ENCODE assay signal across 16 mouse cellular contexts in the genomic region with DNA sequence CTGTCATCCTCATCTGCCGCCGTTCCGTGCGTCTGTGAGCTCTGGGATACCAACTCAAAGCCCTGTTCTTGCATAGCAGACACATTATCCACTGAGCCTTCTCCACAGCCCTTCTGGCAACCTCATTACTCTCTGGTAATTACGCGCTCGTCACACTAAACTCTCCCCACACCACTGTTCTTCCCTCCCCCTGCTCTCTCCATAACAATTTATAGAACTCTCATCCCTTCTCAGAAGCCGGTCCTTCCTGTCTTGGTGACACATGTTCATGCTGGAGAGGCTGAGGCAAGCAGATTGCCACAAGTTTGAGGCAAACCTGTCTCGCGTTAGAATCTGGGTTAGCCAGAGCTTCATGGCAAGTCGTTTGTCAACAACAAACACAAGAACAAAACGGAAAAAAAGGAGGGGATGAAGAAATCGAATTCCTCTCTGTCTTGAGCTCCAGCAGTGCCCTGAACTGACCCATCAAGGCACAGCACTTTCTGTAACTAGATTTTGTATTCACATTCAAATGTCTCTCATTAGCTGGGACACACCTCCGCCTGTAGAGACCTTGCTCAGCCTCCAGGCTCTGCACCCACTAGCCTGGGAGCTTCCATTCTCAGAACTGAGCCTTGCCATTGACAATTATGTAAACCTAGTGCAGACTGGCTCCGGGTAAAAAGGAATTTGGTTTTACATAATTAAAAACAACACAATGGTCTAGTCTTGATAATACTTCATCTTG. TPM values are rescaled to one million over a fixed set of nuclear protein-coding genes. Genes with fewer than 3 reads are reported as not detected.
A peak's percentile ranks its signal among the peaks of the same experiment; 100 is the strongest.
DNase-seq lines count a peak whose midpoint lies in the region; ATAC-seq and TF ChIP-seq lines count a peak whose summit lies in the region.
"Had no signal": no experiment of that assay in that cellular context is flagged by ENCODE, and none has a peak within 500 bp of the region (broad histone marks: within the 10 kb centered on the region; RNA-seq: fewer than 3 reads in every experiment).

No protein-coding gene starts in this region.

- no peak for TF ChIP-seq CTCF in gastrocnemius, adult 2 months (IDR thresholded peaks at IDR 0.05)
- TF ChIP-seq CTCF in midbrain, postnatal 0 days (IDR thresholded peaks at IDR 0.05), result no peak
- TF ChIP-seq CTCF in cerebellum, adult 2 months (IDR thresholded peaks at IDR 0.05; ENCODE audit: borderline replicate concordance, insufficient read depth, low read depth, low read length), result no peak

- H3K27ac ChIP-seq in gastrocnemius, adult 2 months, result peak overlapping the region; percentile 48; the same call in 1 of the 2 replicates
- no peak overlapping the region for H3K27ac ChIP-seq in midbrain, postnatal 0 days (ENCODE audit: low read depth, low read length)
- no peak overlapping the region for H3K27ac ChIP-seq in midbrain, embryonic 13.5 days
- H3K27ac ChIP-seq in forebrain, embryonic 13.5 days, result 0 out of 2 replicates have a peak overlapping the region, but pooled peaks have one; percentile 6
- H3K27ac ChIP-seq in cerebellum, adult 2 months (ENCODE audit: insufficient read depth, low read length), result no peak overlapping the region
- H3K27ac ChIP-seq: embryonic facial prominence, embryonic 12.5 days; limb, embryonic 13.5 days; macrophage; neural tube, embryonic 13.5 days; stomach, embryonic 15.5 days had no signal

- H3K9ac ChIP-seq in midbrain, postnatal 0 days (replicated peaks; ENCODE audit: low read length, poor library complexity, severe bottlenecking), result no peak overlapping the region
- H3K9ac ChIP-seq in midbrain, embryonic 13.5 days (replicated peaks), result no peak overlapping the region
- H3K9ac ChIP-seq in forebrain, embryonic 13.5 days, result no peak overlapping the region
- H3K9ac ChIP-seq: embryonic facial prominence, embryonic 12.5 days; limb, embryonic 13.5 days; liver, postnatal 0 days; neural tube, embryonic 13.5 days; stomach, embryonic 15.5 days had no signal

- no peaks in the 10 kb centered on the region for H3K4me1 ChIP-seq in midbrain, postnatal 0 days (ENCODE audit: insufficient read depth, low read length)
- peaks cover 11% of the 10 kb centered on the region for H3K4me1 ChIP-seq in midbrain, embryonic 13.5 days (replicated peaks)
- peaks cover 21% of the 10 kb centered on the region for H3K4me1 ChIP-seq in forebrain, embryonic 13.5 days
- H3K4me1 ChIP-seq in cerebellum, adult 2 months (ENCODE audit: control insufficient read depth, insufficient read depth, low read length), result no peaks in the 10 kb centered on the region

- H3K4me3 ChIP-seq in gastrocnemius, adult 2 months, result no peak overlapping the region
- H3K4me3 ChIP-seq in midbrain, postnatal 0 days (ENCODE audit: low read depth, low read length), result no peak overlapping the region
- no peak overlapping the region for H3K4me3 ChIP-seq in midbrain, embryonic 13.5 days (replicated peaks)
- no peak overlapping the region for H3K4me3 ChIP-seq in forebrain, embryonic 13.5 days
- no peak overlapping the region for H3K4me3 ChIP-seq in cerebellum, adult 2 months (replicated peaks; ENCODE audit: insufficient read depth, low read depth, low read length)
- H3K4me3 ChIP-seq: embryonic facial prominence, embryonic 12.5 days; limb, embryonic 13.5 days; neural tube, embryonic 13.5 days; stomach, embryonic 15.5 days had no signal

- TF ChIP-seq POLR2A in cerebellum, adult 2 months (IDR thresholded peaks at IDR 0.05; ENCODE audit: borderline replicate concordance, insufficient read depth, low read length), result no peak

- no peak for ATAC-seq in midbrain, postnatal 0 days (ENCODE audit: low FRiP score)
- no peak for ATAC-seq in midbrain, embryonic 13.5 days
- ATAC-seq in forebrain, embryonic 13.5 days, result no peak
- ATAC-seq: inflammation-experienced regulatory T-cells, adult 6 months; midbrain, embryonic 16.5 days had no signal

- intact Hi-C loops in gastrocnemius, adult 2 months (cut with DNase I), result no loop called here

- H3K4me2 ChIP-seq in midbrain, postnatal 0 days (ENCODE audit: low read depth, low read length, poor library complexity, severe bottlenecking), result no peak overlapping the region
- no peak overlapping the region for H3K4me2 ChIP-seq in midbrain, embryonic 13.5 days (replicated peaks)
- H3K4me2 ChIP-seq in forebrain, embryonic 13.5 days, result no peak overlapping the region
- H3K4me2 ChIP-seq: embryonic facial prominence, embryonic 12.5 days; limb, embryonic 13.5 days; neural tube, embryonic 13.5 days; stomach, embryonic 15.5 days had no signal

- no peak for DNase-seq in gastrocnemius, adult 2 months
- DNase-seq in gastrocnemius, adult 18-20 months (ENCODE audit: low spot score), result no peak
- peak; percentile 21 for DNase-seq in midbrain, postnatal 0 days (ENCODE audit: low spot score)
- no peak for DNase-seq in cerebellum, adult 2 months
- no peak for DNase-seq in adrenal gland, adult 2 months
- DNase-seq: cerebellum, adult 9-11 months; liver, postnatal 0 days had no signal

- no peaks in the 10 kb centered on the region for H3K36me3 ChIP-seq in midbrain, postnatal 0 days (ENCODE audit: insufficient read depth, low read length)
- H3K36me3 ChIP-seq in midbrain, embryonic 13.5 days, result no peaks in the 10 kb centered on the region
- H3K36me3 ChIP-seq in forebrain, embryonic 13.5 days (ENCODE audit: poor library complexity, severe bottlenecking), result no peaks in the 10 kb centered on the region
- H3K36me3 ChIP-seq: neural tube, embryonic 13.5 days; stomach, embryonic 15.5 days had no signal

- WGBS in midbrain, postnatal 0 days, result 73% methylated on average over 15 of the region's 15 CpGs
- WGBS in midbrain, embryonic 13.5 days, result 78% methylated on average over 15 of the region's 15 CpGs
- WGBS in forebrain, embryonic 13.5 days, result 58% methylated on average over 15 of the region's 15 CpGs
- WGBS in cerebellum, adult 2 months, result 71% methylated on average over 15 of the region's 15 CpGs

- H3K27me3 ChIP-seq in midbrain, postnatal 0 days (ENCODE audit: insufficient read depth, low read length), result no peaks in the 10 kb centered on the region
- H3K27me3 ChIP-seq in midbrain, embryonic 13.5 days, result no peaks in the 10 kb centered on the region
- H3K27me3 ChIP-seq in forebrain, embryonic 13.5 days, result no peaks in the 10 kb centered on the region
- H3K27me3 ChIP-seq in cerebellum, adult 2 months (ENCODE audit: control insufficient read depth, insufficient read depth, low read length), result no peaks in the 10 kb centered on the region
- H3K27me3 ChIP-seq: embryonic facial prominence, embryonic 12.5 days; limb, embryonic 13.5 days; neural tube, embryonic 13.5 days; stomach, embryonic 15.5 days had no signal

- H3K9me3 ChIP-seq in midbrain, postnatal 0 days (ENCODE audit: low read length), result no peaks in the 10 kb centered on the region
- no peaks in the 10 kb centered on the region for H3K9me3 ChIP-seq in midbrain, embryonic 13.5 days
- no peaks in the 10 kb centered on the region for H3K9me3 ChIP-seq in forebrain, embryonic 13.5 days (replicated peaks)
- H3K9me3 ChIP-seq: embryonic facial prominence, embryonic 12.5 days; limb, embryonic 13.5 days; neural tube, embryonic 13.5 days; stomach, embryonic 15.5 days had no signal

RNA-seq across cellular contexts. Expression of a gene that starts 47.1 kb away (rescaled TPM):
- under 1 TPM in 1 of 2 experiments, not detected in 1; 0.45 TPM for total RNA-seq in gastrocnemius, adult 2 months (2021)
- total RNA-seq in gastrocnemius, adult 18-20 months (2021), result under 1 TPM in 1 of 2 experiments, not detected in 1; 0.23 TPM
- total RNA-seq in midbrain, postnatal 0 days (2014; rRNA removed), result 2.8 and 10.5 TPM in 2 replicates
- polyA plus RNA-seq in midbrain, postnatal 0 days (2015; fragmentation: Nextera tagmentation; extraction: Ambion mirVana), result 3.8 and 4.7 TPM in 2 replicates
- polyA plus RNA-seq in midbrain, embryonic 13.5 days (2015; fragmentation: Nextera tagmentation; extraction: Ambion mirVana), result 4.2 and 4.4 TPM in 2 replicates
- 3.9 and 4.3 TPM in 2 replicates for polyA plus RNA-seq in forebrain, embryonic 13.5 days (2015; fragmentation: Nextera tagmentation; extraction: Ambion mirVana)
- 0.47 and 0.57 TPM in 2 replicates for polyA plus RNA-seq in cerebellum, adult 2 months (2012; rRNA removed)
- 1 to 10 TPM; 1.5 to 2.0 TPM for total RNA-seq in adrenal gland, adult 2 months (2021)
- 3.4 and 4.2 TPM in 2 replicates for polyA plus RNA-seq in adrenal gland, adult 2 months (2012; rRNA removed)

Comparison
In these comparisons a context has a peak if more than half of its experiments do, and no peak if none do; other contexts are left out.
1. H3K27ac ChIP-seq: peak in gastrocnemius, adult 2 months (single experiment) and forebrain, embryonic 13.5 days (single experiment); none in midbrain, postnatal 0 days (single experiment), midbrain, embryonic 13.5 days (single experiment) and cerebellum, adult 2 months (single experiment).